Mouse (Mus musculus): Measurements from ENCODE around the gene Dnah6. TPM values are rescaled to one million over a fixed set of nuclear protein-coding genes. Genes with fewer than 3 reads are reported as not detected.
A peak's percentile ranks its signal among the peaks of the same experiment; 100 is the strongest.

Gene Dnah6
- total RNA-seq (2012; rRNA removed) (under 0.01 TPM in 1 of 2 replicates, not detected in the other), total RNA-seq (2014; rRNA removed) (0.04 and 0.07 TPM in 2 replicates), polyA plus RNA-seq (2012; ENCODE audit: insufficient read length, low read depth) (0.06 TPM in 1 of 2 replicates, not detected in the other)

DNA sequence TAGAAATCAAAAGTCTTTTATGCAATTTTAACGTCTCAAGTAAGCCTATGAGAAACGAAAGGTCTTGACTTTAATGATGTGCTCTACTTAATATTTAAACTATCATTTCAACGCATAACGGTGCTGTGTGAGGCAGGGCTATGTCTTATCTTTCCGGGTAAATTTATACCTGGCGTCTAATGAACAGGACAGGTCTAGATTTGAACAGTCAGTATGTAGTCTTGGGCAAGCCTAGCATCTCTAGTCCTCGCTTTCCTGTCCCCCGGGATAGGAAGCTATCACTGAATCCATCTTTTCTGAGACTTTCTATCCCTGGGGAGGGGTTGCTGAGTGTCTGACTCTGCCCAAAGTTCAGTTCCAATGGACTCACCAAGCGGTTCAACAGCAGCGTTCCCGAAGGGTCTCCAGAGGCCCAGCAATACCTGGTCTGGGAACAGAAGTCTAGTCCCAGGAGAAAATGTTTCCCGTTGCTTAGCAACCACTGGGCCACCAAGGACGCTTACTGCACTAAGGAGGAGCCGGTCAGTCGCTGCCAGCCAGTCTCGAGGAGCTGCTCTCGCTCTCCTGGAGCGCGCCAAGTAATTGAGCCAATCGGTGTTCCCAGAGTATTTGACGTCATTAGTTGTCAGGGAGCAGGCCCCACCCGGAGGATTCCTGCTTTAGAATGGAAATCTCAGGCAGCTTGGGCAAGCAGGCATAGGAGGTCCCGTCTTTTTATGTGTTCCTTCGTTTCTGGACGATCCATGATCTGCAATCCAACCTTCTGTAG, at the start of gene Dnah6:
TSS of gene Dnah6 (minus strand) at position 463 of the 769 bp plus-strand sequence.
- Histone ChIP-seq H3K9ac (ENCODE audit: insufficient read depth, low read depth) (no peak within 1 kb of the TSS), H3K79me2 (replicated peaks; ENCODE audit: control insufficient read depth, extremely low read depth, insufficient read depth, poor library complexity, severe bottlenecking) (no peaks in the 10 kb centered on the region), H3K27ac (ENCODE audit: insufficient read depth, low read depth) (no peak within 1 kb of the TSS), H3K4me2 (ENCODE audit: insufficient read depth, low read depth, poor library complexity, severe bottlenecking) (no peak within 1 kb of the TSS), H3K27me3 (replicated peaks) (no peaks in the 10 kb centered on the region), H3K4me3 (replicated peaks in 1 of 3; ENCODE audit: low read depth in 2 of 3, low read length in 2 of 3, poor library complexity in 1 of 3) (no peak within 1 kb of the TSS), H3K9me3 (replicated peaks; ENCODE audit: low read length) (no peaks in the 10 kb centered on the region), H3K36me3 (replicated peaks in 1 of 2; ENCODE audit: control insufficient read depth in 1 of 2, insufficient read depth in 1 of 2, low read length in 1 of 2) (no peaks in the 10 kb centered on the region), H3K4me1 (ENCODE audit: control insufficient read depth in 1 of 2, insufficient read depth in 2 of 2) (no peaks in the 10 kb centered on the region)
- no peak for TF ChIP-seq E2F4 (IDR thresholded peaks at IDR 0.05; ENCODE audit: insufficient replicate concordance, low read depth, low read length)
- peak; percentile 80; the same call in 1 of the 2 replicates for TF ChIP-seq CHD2 (IDR thresholded peaks at IDR 0.05; ENCODE audit: low read length)
- dilution Hi-C loops (cut with MboI; ENCODE audit: extremely low pct_ligation_motif_present, extremely low pct_unique_long_range_greater_than_20kb, low sequenced_read_pairs) (no loop called here), in situ Hi-C loops (cut with MboI; ENCODE audit: low pct_ligation_motif_present, low pct_unique_long_range_greater_than_20kb, low sequenced_read_pairs) (no loop called here)
- no peak for DNase-seq (ENCODE audit: extremely low read depth)

DNA sequence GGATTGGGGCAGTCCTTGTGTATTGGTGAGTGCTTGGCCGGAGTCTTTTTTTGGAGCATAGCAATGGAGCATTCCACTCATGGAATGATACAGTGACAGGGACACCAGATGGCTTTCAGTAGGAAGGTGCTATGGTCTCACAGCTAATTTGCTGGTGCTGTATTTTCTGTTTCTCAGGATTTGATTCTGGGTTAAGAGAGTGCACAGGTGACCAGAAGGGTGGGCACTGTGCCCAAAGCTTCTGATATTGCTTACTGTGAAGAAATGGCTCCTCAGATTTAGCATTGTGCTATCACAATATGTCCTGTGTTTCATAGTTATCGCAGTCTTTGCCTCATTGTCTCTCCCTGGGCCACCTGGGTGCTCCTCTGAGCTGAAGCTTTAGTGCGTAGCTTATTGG, 47.9 kb upstream of the Dnah6 start:
- H3K27me3 ChIP-seq (replicated peaks) = no peaks in the 10 kb centered on the region
- H3K79me2 ChIP-seq (replicated peaks; ENCODE audit: control insufficient read depth, extremely low read depth, insufficient read depth, poor library complexity, severe bottlenecking) = no peaks in the 10 kb centered on the region
- no peak for DNase-seq (ENCODE audit: extremely low read depth)
- H3K4me2 ChIP-seq (ENCODE audit: insufficient read depth, low read depth, poor library complexity, severe bottlenecking) = no peak overlapping the region
- no peak overlapping the region for H3K27ac ChIP-seq (ENCODE audit: insufficient read depth, low read depth)
- H3K4me3 ChIP-seq (replicated peaks in 1 of 3; ENCODE audit: low read depth in 2 of 3, low read length in 2 of 3, poor library complexity in 1 of 3) = no peak overlapping the region
- in situ Hi-C loops (cut with MboI; ENCODE audit: low pct_ligation_motif_present, low pct_unique_long_range_greater_than_20kb, low sequenced_read_pairs) = no loop called here
- no peak overlapping the region for H3K9ac ChIP-seq (ENCODE audit: insufficient read depth, low read depth)
- dilution Hi-C loops (cut with MboI; ENCODE audit: extremely low pct_ligation_motif_present, extremely low pct_unique_long_range_greater_than_20kb, low sequenced_read_pairs) = no loop called here
- no peak for TF ChIP-seq USF2 (conservative IDR thresholded peaks at IDR 0.05; ENCODE audit: low read depth, low read length)
- no peak for TF ChIP-seq MAX (IDR thresholded peaks at IDR 0.05; ENCODE audit: low read length)
- TF ChIP-seq MYC (IDR thresholded peaks at IDR 0.05; ENCODE audit: low read depth, low read length) = no peak
- no peaks in the 10 kb centered on the region for H3K4me1 ChIP-seq (ENCODE audit: control insufficient read depth in 1 of 2, insufficient read depth in 2 of 2)
- peaks cover 66 to 92% of the 10 kb centered on the region in 2 experiments for H3K36me3 ChIP-seq (replicated peaks in 1 of 2; ENCODE audit: control insufficient read depth in 1 of 2, insufficient read depth in 1 of 2, low read length in 1 of 2)
- H3K9me3 ChIP-seq (replicated peaks; ENCODE audit: low read length) = no peaks in the 10 kb centered on the region

DNA sequence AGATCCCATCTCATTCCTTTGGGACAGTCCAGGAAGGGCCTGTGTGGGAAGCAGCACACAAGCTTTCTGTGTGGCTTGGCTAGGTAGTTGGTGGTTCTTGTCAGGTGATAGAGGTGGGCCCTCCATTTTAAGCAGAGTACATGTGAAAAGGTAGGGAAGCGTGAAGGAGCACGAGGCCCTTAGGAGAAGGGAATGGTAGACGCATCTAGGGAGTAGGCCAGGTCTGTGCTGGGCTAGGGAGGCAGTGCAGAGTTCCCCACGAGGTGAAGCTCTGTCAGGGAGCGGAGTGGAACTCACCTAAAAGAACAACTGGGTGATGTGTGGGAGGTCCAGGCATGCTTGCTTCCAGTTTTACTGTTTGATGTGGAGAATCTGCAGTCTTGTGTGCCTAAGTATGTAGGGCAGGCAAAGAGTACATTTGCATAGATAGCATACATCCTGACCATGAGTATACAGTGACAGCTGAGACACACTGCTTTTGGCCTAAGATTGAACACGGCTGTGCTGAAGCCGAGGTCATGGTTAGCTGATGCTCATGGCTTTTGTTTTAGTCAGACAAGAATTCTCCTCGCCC, 46.4 kb upstream of the Dnah6 start:
- dilution Hi-C loops (cut with MboI; ENCODE audit: extremely low pct_ligation_motif_present, extremely low pct_unique_long_range_greater_than_20kb, low sequenced_read_pairs) = no loop called here
- Histone ChIP-seq H3K27me3 (replicated peaks) (no peaks in the 10 kb centered on the region), H3K4me2 (ENCODE audit: insufficient read depth, low read depth, poor library complexity, severe bottlenecking) (no peak overlapping the region), H3K9me3 (replicated peaks; ENCODE audit: low read length) (no peaks in the 10 kb centered on the region), H3K36me3 (replicated peaks in 1 of 2; ENCODE audit: control insufficient read depth in 1 of 2, insufficient read depth in 1 of 2, low read length in 1 of 2) (peaks cover 69 to 93% of the 10 kb centered on the region in 2 experiments), H3K27ac (ENCODE audit: insufficient read depth, low read depth) (no peak overlapping the region), H3K79me2 (replicated peaks; ENCODE audit: control insufficient read depth, extremely low read depth, insufficient read depth, poor library complexity, severe bottlenecking) (no peaks in the 10 kb centered on the region), H3K9ac (ENCODE audit: insufficient read depth, low read depth) (no peak overlapping the region), H3K4me3 (replicated peaks in 1 of 3; ENCODE audit: low read depth in 2 of 3, low read length in 2 of 3, poor library complexity in 1 of 3) (no peak overlapping the region), H3K4me1 (ENCODE audit: control insufficient read depth in 1 of 2, insufficient read depth in 2 of 2) (no peaks in the 10 kb centered on the region)
- in situ Hi-C loops (cut with MboI; ENCODE audit: low pct_ligation_motif_present, low pct_unique_long_range_greater_than_20kb, low sequenced_read_pairs) = no loop called here
- DNase-seq (ENCODE audit: extremely low read depth) = no peak
- TF ChIP-seq CTCF (conservative IDR thresholded peaks at IDR 0.05 in 1 of 2, IDR thresholded peaks at IDR 0.05 in 1 of 2; ENCODE audit: low read depth in 2 of 2, low read length in 2 of 2) = no peak
- TF ChIP-seq SIN3A (IDR thresholded peaks at IDR 0.05; ENCODE audit: low read length) = no peak
- no peak for TF ChIP-seq MEF2A (IDR thresholded peaks at IDR 0.05; ENCODE audit: borderline replicate concordance, low read depth, low read length)
